Comparison of ENCODE assay signal across 21 mouse cellular contexts in the genomic region with DNA sequence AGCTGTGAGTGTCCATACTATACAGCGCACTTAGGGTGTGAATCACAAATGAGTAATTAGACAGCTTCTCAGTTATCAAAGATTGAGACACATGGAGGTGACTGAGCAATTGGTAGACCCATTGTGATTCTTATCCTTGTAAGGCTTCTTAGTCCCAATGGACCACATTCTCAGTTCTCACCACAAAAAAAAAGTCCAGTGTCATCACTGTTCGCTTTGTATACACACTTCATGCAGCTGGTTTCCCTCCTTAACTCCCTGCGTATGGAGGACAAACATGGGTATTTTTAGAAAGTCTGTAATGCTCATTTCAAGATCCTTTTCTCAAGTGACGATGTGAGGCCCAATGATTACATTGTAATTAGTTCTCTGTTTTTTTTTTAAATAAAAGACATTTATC.
"Had no signal": no experiment of that assay in that cellular context is flagged by ENCODE, and none has a peak within 500 bp of the region (broad histone marks: within the 10 kb centered on the region; RNA-seq: fewer than 3 reads in every experiment).

No protein-coding gene starts in this region.

- H3K9me3 ChIP-seq: liver, embryonic 13.5 days; megakaryocyte, embryonic 14.5 days; midbrain, embryonic 10.5 days; midbrain, embryonic 13.5 days; neural tube, embryonic 13.5 days had no signal

- ATAC-seq: intestine, embryonic 16.5 days; midbrain, embryonic 13.5 days; midbrain, embryonic 16.5 days had no signal

- DNase-seq: kidney, adult 18-20 months; kidney, adult 9 months; kidney, postnatal 14 days; kidney, postnatal 4 days; layer of hippocampus, adult 9-11 months; layer of hippocampus, postnatal 36 days; liver, embryonic 13.5 days; lung, adult 2 months; retina, postnatal 1 day; thymus, adult 2 months; thymus, postnatal 14 days; thymus, postnatal 4 days had no signal

- H3K27me3 ChIP-seq: liver, embryonic 13.5 days; midbrain, embryonic 13.5 days; neural tube, embryonic 13.5 days had no signal

- H3K27ac ChIP-seq: liver, embryonic 13.5 days; midbrain, embryonic 10.5 days; midbrain, embryonic 13.5 days; neural tube, embryonic 13.5 days; stomach, postnatal 0 days had no signal

- H3K9ac ChIP-seq: liver, embryonic 13.5 days; midbrain, embryonic 13.5 days; neural tube, embryonic 13.5 days had no signal

- H3K4me2 ChIP-seq: liver, embryonic 13.5 days; midbrain, embryonic 13.5 days; neural tube, embryonic 13.5 days had no signal

- H3K36me3 ChIP-seq: liver, embryonic 13.5 days; midbrain, embryonic 10.5 days; midbrain, embryonic 13.5 days; neural tube, embryonic 13.5 days had no signal

- H3K4me1 ChIP-seq: liver, embryonic 13.5 days; megakaryocyte, embryonic 14.5 days had no signal

- H3K4me3 ChIP-seq: left cerebral cortex, adult 2 months; liver, embryonic 13.5 days; megakaryocyte, embryonic 14.5 days; midbrain, embryonic 10.5 days; midbrain, embryonic 13.5 days; myocyte; neural tube, embryonic 13.5 days had no signal
